Mouse (Mus musculus): Measurements from ENCODE around the gene Cers6.

- no peak for TF ChIP-seq GATA1 (IDR thresholded peaks at IDR 0.05; ENCODE audit: low read length)
- no peak for TF ChIP-seq TAL1 (IDR thresholded peaks at IDR 0.05; ENCODE audit: low read length)
Measured at GRCm38 (mm10) chr2:69095836-69096235, 234.6 kb downstream of the Cers6 start.
